In genomic region chr6:65933177-65933576, GRCm38 (mm10) we compare ENCODE assay signal across 20 mouse cellular contexts. TPM values are rescaled to one million over a fixed set of nuclear protein-coding genes. Genes with fewer than 3 reads are reported as not detected.
DNase-seq lines count a peak whose midpoint lies in the region; ATAC-seq lines count a peak whose summit lies in the region.
"Had no signal": no experiment of that assay in that cellular context is flagged by ENCODE, and none has a peak within 500 bp of the region (broad histone marks: within the 10 kb centered on the region; RNA-seq: fewer than 3 reads in every experiment).

No protein-coding gene starts in this region.

- H3K4me1 ChIP-seq in forebrain, embryonic 14.5 days (ENCODE audit: control insufficient read depth, insufficient read depth, low read length): 0 out of 2 replicates have a peak, but pooled peaks cover 5% of the 10 kb centered on the region
- peaks cover 12% of the 10 kb centered on the region for H3K4me1 ChIP-seq in forebrain, embryonic 10.5 days
- peaks cover 7% of the 10 kb centered on the region; the same call in 1 of the 2 replicates for H3K4me1 ChIP-seq in hindbrain, embryonic 12.5 days
- peaks cover 12% of the 10 kb centered on the region for H3K4me1 ChIP-seq in midbrain, embryonic 13.5 days (replicated peaks)
- H3K4me1 ChIP-seq: heart, embryonic 12.5 days had no signal

- H3K36me3 ChIP-seq in forebrain, embryonic 14.5 days (ENCODE audit: control insufficient read depth, insufficient read depth, low read length): no peaks in the 10 kb centered on the region
- peaks cover 17% of the 10 kb centered on the region; the same call in 1 of the 2 replicates for H3K36me3 ChIP-seq in forebrain, embryonic 10.5 days (replicated peaks)
- no peaks in the 10 kb centered on the region for H3K36me3 ChIP-seq in hindbrain, embryonic 12.5 days
- no peaks in the 10 kb centered on the region for H3K36me3 ChIP-seq in midbrain, embryonic 13.5 days
- H3K36me3 ChIP-seq: G1E had no signal

- peak; percentile 16 for DNase-seq in forebrain, embryonic 14.5 days (ENCODE audit: low spot score)
- DNase-seq in forebrain, embryonic 10.5 days (ENCODE audit: extremely low spot score, low spot score): no peak
- no peak for DNase-seq in cerebellum, postnatal 10 days
- DNase-seq in spleen, postnatal 36 days (ENCODE audit: low spot score in 2 of 2): no peak
- DNase-seq in frontal cortex, adult 2 months (ENCODE audit: extremely low spot score in 1 of 2, low spot score in 1 of 2): no peak
- DNase-seq in thymus, postnatal 36 days: no peak
- DNase-seq: cerebellum, adult 11-12 months; gastrocnemius, postnatal 14 days; heart, postnatal 4 days; kidney, adult 2 months; lung, postnatal 14 days; right cerebral cortex, postnatal 25 days had no signal

- no peak for ATAC-seq in forebrain, embryonic 14.5 days
- ATAC-seq in hindbrain, embryonic 12.5 days (ENCODE audit: low FRiP score): peak; percentile 91
- ATAC-seq in midbrain, embryonic 13.5 days: peak; percentile 93

- H3K27ac ChIP-seq in forebrain, embryonic 14.5 days (ENCODE audit: low read depth, low read length): no peak overlapping the region
- H3K27ac ChIP-seq in forebrain, embryonic 10.5 days: no peak overlapping the region
- no peak overlapping the region for H3K27ac ChIP-seq in hindbrain, embryonic 12.5 days
- H3K27ac ChIP-seq in midbrain, embryonic 13.5 days: no peak overlapping the region
- H3K27ac ChIP-seq: liver, embryonic 14.5 days had no signal

- no peak overlapping the region for H3K4me3 ChIP-seq in forebrain, embryonic 14.5 days (ENCODE audit: low read depth, low read length)
- no peak overlapping the region for H3K4me3 ChIP-seq in forebrain, embryonic 10.5 days
- H3K4me3 ChIP-seq in hindbrain, embryonic 12.5 days: no peak overlapping the region
- H3K4me3 ChIP-seq in midbrain, embryonic 13.5 days (replicated peaks): no peak overlapping the region
- H3K4me3 ChIP-seq: heart, embryonic 12.5 days had no signal

- no peaks in the 10 kb centered on the region for H3K27me3 ChIP-seq in forebrain, embryonic 14.5 days (replicated peaks; ENCODE audit: control insufficient read depth, insufficient read depth, low read length)
- peaks cover 12% of the 10 kb centered on the region; the same call in 1 of the 2 replicates for H3K27me3 ChIP-seq in forebrain, embryonic 10.5 days (ENCODE audit: poor library complexity, severe bottlenecking)
- H3K27me3 ChIP-seq in hindbrain, embryonic 12.5 days: no peaks in the 10 kb centered on the region
- H3K27me3 ChIP-seq in midbrain, embryonic 13.5 days: no peaks in the 10 kb centered on the region
- H3K27me3 ChIP-seq: heart, embryonic 12.5 days had no signal

- WGBS in forebrain, embryonic 14.5 days: 6% methylated on average over 4 of the region's 4 CpGs
- 17% methylated on average over 4 of the region's 4 CpGs for WGBS in forebrain, embryonic 10.5 days
- whole genome bisulfite sequencing in hindbrain, embryonic 12.5 days: 17% methylated on average over 4 of the region's 4 CpGs
- WGBS in midbrain, embryonic 13.5 days: 2% methylated on average over 4 of the region's 4 CpGs

- no peaks in the 10 kb centered on the region for H3K9me3 ChIP-seq in forebrain, embryonic 14.5 days (replicated peaks; ENCODE audit: control insufficient read depth, low read length)
- H3K9me3 ChIP-seq in forebrain, embryonic 10.5 days: no peaks in the 10 kb centered on the region
- H3K9me3 ChIP-seq in hindbrain, embryonic 12.5 days (replicated peaks): no peaks in the 10 kb centered on the region
- H3K9me3 ChIP-seq in midbrain, embryonic 13.5 days: no peaks in the 10 kb centered on the region
- H3K9me3 ChIP-seq: G1E; heart, embryonic 12.5 days had no signal

- H3K9ac ChIP-seq in forebrain, embryonic 14.5 days (ENCODE audit: low read length): no peak overlapping the region
- no peak overlapping the region for H3K9ac ChIP-seq in hindbrain, embryonic 12.5 days
- no peak overlapping the region for H3K9ac ChIP-seq in midbrain, embryonic 13.5 days (replicated peaks)
- H3K9ac ChIP-seq: heart, embryonic 12.5 days; liver, embryonic 14.5 days had no signal

- no peak overlapping the region for H3K4me2 ChIP-seq in forebrain, embryonic 14.5 days (ENCODE audit: low read length)
- no peak overlapping the region for H3K4me2 ChIP-seq in hindbrain, embryonic 12.5 days (replicated peaks)
- H3K4me2 ChIP-seq in midbrain, embryonic 13.5 days (replicated peaks): no peak overlapping the region
- H3K4me2 ChIP-seq: heart, embryonic 12.5 days had no signal

RNA-seq across cellular contexts. Expression of gene 4930544G11Rik, which starts 19.2 kb away (rescaled TPM):
- polyA plus RNA-seq in forebrain, embryonic 14.5 days (2014; fragmentation: Nextera tagmentation; extraction: Ambion mirVana): not detected in 2 replicates
- not detected in 2 replicates for polyA plus RNA-seq in forebrain, embryonic 10.5 days (2016; fragmentation: Nextera tagmentation; extraction: Ambion mirVana)
- polyA plus RNA-seq in hindbrain, embryonic 12.5 days (2016; fragmentation: Nextera tagmentation; extraction: Ambion mirVana): not detected in 2 replicates
- not detected in 2 replicates for polyA plus RNA-seq in midbrain, embryonic 13.5 days (2015; fragmentation: Nextera tagmentation; extraction: Ambion mirVana)
- polyA plus RNA-seq in frontal cortex, adult 2 months (2012; rRNA removed): 0.15 TPM in 1 of 2 replicates, not detected in the other
- polyA plus RNA-seq: G1E; heart, embryonic 12.5 days; large intestine, adult 2 months; limb, embryonic 11.5 days; liver, embryonic 14.5 days; thymus, postnatal 0 days had no signal
